Mouse (Mus musculus) lung, postnatal 14 days (tissue): Measurements from ENCODE around the gene Hamp2.
A peak's percentile ranks its signal among the peaks of the same experiment; 100 is the strongest.
"Not testable (repeated sequence)": the region's sequence is repeated elsewhere in the genome, so short reads cannot be mapped to it uniquely, and the experiment has no call there.

ENCODE experiments used
- DNase-seq: peaks from one replicate; pipeline ENCODE4 v3.0.0; 2021

Hamp2 gene

GRCm38 (mm10) chr7:30924581-30924980 is at the start of gene Hamp2:
TSS of gene Hamp2 (minus strand) at chr7:30924681.
- DNase-seq, result not testable (repeated sequence)

GRCm38 (mm10) chr7:30973501-30974289 is 49.2 kb upstream of the Hamp2 start, which contains the start of gene Fam187b:
TSS of gene Fam187b (plus strand) at chr7:30973790.
- DNase-seq, result peak; percentile 91

DNA sequence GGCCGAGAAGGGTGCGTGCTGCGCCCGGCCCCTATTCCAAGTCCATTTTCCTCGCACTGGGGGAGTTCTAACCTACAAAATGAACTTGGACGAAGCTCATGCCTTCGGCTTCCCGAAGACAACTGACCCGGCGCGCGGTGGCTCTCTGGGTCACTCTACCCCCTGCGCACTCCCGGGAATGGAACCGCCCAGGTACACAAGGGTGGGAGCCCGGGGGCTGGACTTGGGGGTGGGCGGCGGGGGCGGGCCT is 48.7 kb upstream of the Hamp2 start, which contains the start of gene Lsr:
Lsr (minus strand) TSS at position 214 of the 250 bp plus-strand sequence.
- peak; percentile 58 for DNase-seq

DNA sequence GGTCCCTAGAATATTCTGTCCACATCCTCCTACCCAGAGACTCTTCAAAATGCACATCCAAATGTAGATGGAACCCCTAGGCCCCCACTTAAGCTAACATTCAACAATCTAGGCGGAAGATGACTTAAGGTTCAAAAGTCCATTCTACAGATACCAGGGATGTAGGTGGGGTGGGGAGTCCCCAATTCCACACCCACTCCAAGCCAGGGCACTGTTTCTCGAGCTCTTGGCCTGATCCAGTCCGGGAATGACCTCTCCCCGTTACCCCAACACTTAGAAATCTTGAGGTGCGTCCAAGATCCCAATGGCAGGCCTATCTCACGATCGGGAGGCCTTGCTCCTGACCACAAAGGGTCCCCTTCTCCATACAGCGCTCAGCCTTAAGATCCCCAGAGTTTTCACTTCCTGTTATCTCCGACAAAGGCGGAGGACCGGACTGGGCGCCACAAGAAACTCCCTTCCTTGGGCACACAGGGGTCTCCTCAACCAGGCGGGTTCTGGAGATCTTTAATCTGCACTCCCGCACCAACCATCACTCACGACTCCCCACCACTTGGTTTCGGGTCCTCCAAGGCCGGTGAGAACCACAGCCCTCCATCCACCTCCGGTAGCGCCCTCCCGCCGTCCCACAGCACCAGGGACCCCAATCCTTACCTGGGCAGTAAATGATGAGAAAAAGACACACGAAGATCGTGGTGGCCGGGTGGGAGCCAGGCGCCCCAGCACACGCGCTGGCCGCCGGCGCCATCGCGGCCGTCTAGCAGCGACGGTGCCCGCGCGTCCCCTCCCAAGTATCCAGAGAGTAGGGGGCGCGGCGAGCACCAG is 48.2 kb upstream of the Hamp2 start:
- DNase-seq, result no peak

GRCm38 (mm10) chr7:30971901-30972300 is 47.4 kb upstream of the Hamp2 start:
- DNase-seq, result no peak

GRCm38 (mm10) chr7:30969174-30969573 is 44.7 kb upstream of the Hamp2 start:
- no peak for DNase-seq

DNA sequence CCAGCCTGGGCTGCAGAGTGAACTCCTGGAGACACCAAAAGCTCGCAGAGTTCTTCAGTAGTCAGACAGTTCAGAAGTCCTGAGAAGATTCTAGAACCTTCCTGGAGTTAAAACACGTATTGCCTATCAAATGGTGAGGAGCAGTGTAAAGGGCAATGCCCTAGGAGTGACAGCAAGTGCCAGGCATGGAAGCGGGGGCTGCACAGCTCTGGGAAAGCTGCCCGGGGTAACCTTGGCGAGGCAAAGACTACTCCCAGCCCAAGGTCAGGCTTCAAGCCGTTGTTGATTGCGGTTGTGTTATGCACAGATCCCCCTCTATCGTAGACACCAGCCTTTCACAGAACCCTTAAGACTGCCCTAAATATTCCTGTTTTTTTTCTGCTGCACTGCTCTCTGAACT is 44.1 kb upstream of the Hamp2 start:
- no peak for DNase-seq

DNA sequence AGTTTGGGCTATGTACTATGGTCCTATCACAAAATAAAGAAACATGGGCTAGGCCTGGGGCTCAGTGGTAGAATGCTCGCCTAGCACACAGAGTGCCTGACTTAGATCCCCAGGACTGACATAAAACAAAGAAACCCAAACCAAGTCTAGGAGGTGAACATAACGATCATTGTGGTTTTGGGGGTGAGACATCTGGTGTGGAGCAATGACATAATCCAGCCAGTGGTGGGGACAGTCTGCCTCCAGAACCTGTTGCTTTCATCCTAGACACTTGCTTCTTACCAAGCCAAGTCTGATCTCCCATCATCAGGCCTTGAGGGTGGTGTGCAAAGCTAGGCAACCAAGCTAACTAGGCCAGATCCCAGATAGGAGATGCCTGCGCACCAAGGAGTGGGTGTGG is 42.2 kb upstream of the Hamp2 start:
- no peak for DNase-seq

- DNase-seq, result no peak
These were observed 41.2 kb upstream of the Hamp2 start for GRCm38 (mm10) chr7:30965677-30966076.

DNA sequence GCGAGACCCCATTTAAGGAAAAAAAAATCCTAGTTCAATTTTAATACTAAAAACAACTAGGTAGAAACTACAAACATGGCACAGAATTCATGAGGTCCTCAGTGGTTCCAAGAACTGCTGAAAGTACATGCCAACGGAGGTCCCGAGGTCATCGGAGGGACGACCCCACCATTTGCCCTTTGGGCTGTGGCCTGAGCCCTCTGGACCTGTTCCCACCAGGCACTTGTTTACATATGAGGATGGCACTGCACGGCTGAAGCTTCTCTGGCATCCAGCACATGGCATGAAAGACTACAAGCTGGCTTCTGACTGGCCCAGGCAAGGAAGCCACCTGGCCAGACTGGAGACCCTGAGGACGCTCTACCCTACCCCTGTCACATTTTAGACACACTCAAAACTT is 39.9 kb upstream of the Hamp2 start:
- DNase-seq, result no peak

DNA sequence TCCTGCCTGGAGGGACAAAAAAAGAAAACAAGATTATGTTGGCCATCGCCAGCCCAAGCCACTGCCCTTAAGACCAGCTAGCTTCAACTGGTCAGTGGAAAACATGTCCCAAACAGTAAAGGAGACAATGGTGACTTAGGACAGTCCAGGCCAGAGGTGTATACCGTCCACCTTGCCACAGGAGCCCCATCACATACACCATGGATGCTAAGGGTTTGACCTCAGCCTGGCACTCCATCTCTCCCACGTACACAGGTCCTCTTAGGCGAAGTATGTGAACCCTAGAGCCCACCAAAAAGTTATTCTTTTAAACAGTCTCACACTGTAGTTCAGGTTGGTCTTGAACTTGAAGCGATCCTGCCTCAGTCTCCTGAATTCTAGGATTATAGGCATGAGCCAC is 38.4 kb upstream of the Hamp2 start:
- no peak for DNase-seq

- DNase-seq, result no peak
These were observed 35.4 kb upstream of the Hamp2 start for GRCm38 (mm10) chr7:30959786-30960349.

GRCm38 (mm10) chr7:30958866-30959487 is 34.5 kb upstream of the Hamp2 start:
- no peak for DNase-seq

DNA sequence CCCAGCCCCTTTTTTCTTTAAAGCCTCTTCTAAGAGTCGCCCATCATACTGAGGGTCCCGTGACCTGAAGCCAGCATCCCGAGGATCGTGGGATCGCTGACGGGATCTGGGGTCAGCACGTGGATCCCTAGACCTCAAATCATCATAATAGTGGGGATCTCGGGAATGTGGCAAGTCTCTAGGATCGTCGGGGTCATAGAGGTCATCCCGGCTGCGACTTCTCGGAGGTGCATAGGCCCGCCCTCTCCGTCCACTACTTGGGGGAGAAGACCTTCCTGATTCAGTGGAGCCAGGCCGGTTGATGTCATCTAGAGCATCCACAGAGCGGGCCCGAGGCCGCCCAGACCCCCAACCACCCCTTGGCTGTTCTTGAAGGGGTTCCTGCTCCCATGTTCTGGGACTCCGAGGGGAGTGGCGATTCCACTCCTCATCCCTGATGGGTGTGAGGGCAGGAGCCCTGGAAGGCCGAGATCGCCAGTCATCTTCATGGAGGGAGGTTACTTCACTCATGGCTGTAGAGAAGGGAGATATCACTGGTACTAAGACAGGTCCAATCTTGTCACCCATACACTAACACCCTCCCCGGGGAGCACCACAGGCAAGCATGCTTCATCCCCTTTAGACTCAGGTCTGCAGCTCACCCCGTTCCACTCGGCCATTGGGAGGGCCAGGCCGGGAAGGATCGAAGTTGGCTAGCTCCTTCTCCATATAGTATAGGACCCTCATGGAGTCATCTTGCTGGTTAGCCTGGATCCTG is 33.8 kb upstream of the Hamp2 start:
- no peak for DNase-seq

DNA sequence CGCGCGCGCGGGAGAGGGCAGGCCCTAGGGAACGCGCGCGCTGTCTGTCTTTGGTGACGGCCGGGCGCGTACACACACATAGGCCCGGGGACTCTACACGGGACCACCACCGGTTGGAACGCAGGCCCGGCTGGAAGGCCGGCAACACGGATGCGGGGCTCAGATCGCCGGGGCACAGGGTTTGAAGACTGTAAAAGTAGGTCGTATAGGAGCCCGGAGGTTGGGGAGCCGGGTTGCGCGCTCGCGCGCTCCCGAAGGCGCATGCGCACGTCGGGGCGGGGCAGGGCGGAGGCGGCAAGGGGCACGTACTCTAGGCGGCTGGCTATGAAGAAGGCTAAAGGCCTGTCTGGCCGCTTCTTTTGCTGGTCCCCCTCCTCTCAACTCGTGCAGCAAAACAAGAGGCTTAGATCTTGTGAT is 32.9 kb upstream of the Hamp2 start:
- peak; percentile 92 for DNase-seq

GRCm38 (mm10) chr7:30956756-30957366 is 32.4 kb upstream of the Hamp2 start, which contains the start of gene Usf2:
TSS of gene Usf2 (minus strand) at chr7:30956803.
- DNase-seq, result peak; percentile 78

GRCm38 (mm10) chr7:30956357-30956751 is 31.9 kb upstream of the Hamp2 start:
- no peak for DNase-seq

DNA sequence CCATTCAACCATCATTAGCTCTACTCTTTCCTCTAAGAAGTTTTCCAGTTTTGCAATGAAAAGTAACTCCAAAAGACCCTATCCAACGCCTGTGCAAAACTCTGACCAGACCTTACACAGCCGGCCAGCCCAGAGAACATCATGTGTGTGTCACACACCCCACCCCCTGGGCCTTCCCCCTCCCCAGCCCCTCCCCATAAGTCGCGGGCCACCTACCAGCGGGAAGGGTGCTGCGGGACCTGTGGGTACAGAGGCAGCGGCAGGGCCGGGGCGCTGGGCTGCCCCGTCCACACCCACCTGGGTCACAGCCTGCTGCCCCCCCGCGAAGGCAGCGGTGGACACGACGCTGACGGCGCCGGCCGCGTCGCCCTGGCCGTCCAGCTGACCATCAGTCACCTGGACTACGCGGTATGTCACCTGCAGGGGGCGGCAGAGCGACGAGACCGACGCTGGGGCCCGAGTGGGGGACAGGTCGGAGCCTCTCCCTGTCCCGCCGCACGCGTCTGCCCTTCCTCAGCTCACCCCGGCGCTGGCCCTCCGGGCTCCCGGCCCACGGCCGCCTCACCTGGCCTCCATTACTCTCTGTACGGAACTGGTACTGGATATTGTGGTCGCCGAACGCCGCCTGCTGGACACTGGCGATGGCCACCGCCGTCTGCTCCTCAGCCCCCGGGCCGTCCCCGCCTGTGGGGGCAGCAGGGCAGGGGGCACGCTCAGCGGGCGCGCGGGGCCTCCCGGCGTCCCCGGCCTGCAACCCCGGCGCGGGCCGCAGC is 31.3 kb upstream of the Hamp2 start:
- DNase-seq, result peak; percentile 93

- DNase-seq, result no peak
These were observed 30.6 kb upstream of the Hamp2 start for GRCm38 (mm10) chr7:30954971-30955520.

DNA sequence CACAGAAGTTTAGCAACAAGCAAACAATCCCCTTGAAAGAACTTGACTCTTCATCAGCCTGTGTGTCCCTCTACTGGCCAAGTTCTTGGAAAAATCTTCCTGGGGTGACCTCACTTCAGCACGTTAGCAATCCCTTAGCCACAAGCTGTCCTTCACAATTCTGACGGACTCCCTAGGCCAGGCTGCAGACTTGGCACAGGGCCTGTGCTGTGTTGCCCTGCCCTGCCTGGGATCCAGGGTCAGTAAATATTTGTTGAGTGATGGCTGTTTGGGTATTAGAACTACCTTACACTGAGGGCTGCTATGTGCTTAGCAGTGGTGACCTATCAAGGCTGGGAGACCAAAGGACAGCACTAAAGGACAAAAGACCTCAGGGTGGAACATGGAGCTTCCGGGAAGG is 29.6 kb upstream of the Hamp2 start:
- no peak for DNase-seq

DNA sequence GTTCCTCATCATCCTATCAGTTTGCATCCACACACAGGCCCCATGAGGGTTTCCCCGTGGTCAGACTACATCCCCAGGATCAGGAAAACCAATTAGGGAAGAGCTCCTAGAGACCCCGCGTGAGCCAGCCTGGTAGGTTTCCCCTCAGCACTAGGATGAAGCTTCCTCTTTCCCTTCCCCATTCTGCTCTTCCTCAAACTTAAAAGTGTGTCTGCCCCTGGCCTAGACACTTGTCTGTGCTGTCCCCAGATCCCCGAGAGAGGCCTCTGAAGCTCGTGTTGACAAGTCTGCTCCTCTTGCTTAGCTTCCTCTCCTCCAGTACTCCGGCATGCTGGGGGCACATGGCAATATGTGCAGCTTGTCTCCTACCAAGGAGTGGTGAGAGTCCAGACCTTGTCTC is 29.0 kb upstream of the Hamp2 start:
- no peak for DNase-seq
